Mouse (Mus musculus): ENCODE data around the gene Sdhc. TPM values are rescaled to one million over a fixed set of nuclear protein-coding genes. Genes with fewer than 3 reads are reported as not detected.

The Sdhc gene
- polyA plus RNA-seq, 1 experiment from 2014 or later, result 258 TPM

GRCm38 (mm10) chr1:171110659-171111019, 39.8 kb downstream of the Sdhc start:
- Histone ChIP-seq H3K36me3 (no peaks in the 10 kb centered on the region), H3K27ac (peak overlapping the region; percentile 80), H3K4me3 (replicated peaks) (peak overlapping the region; percentile 61), H3K4me1 (peaks cover 4% of the 10 kb centered on the region; the same call in 1 of the 2 replicates), H3K4me2 (peak overlapping the region; percentile 59), H3K9ac (no peak overlapping the region), H3K9me3 (no peaks in the 10 kb centered on the region), H3K27me3 (replicated peaks) (no peaks in the 10 kb centered on the region)
- 13% methylated on average over 15 of the region's 15 CpGs for WGBS
- no peak; the same call in 1 of the 2 replicates for ATAC-seq (ENCODE audit: insufficient read depth, low FRiP score, low read depth)

- no peaks in the 10 kb centered on the region for H3K27me3 ChIP-seq (replicated peaks)
- no peak overlapping the region for H3K9ac ChIP-seq
- 44% methylated on average over 9 of the region's 9 CpGs for WGBS
- no peak overlapping the region for H3K4me2 ChIP-seq
- peaks cover 4% of the 10 kb centered on the region; the same call in 1 of the 2 replicates for H3K4me1 ChIP-seq
- no peak overlapping the region for H3K27ac ChIP-seq
- no peak for ATAC-seq (ENCODE audit: insufficient read depth, low FRiP score, low read depth)
- H3K36me3 ChIP-seq, result no peaks in the 10 kb centered on the region
- H3K9me3 ChIP-seq, result no peaks in the 10 kb centered on the region
- H3K4me3 ChIP-seq (replicated peaks), result no peak overlapping the region
Measured at GRCm38 (mm10) chr1:171109620-171110019, 40.8 kb downstream of the Sdhc start.

GRCm38 (mm10) chr1:171105226-171105625, 45.2 kb downstream of the Sdhc start:
- Histone ChIP-seq H3K4me1 (peaks cover 4% of the 10 kb centered on the region; the same call in 1 of the 2 replicates), H3K9me3 (no peaks in the 10 kb centered on the region), H3K4me3 (replicated peaks) (no peak overlapping the region), H3K9ac (no peak overlapping the region), H3K27ac (no peak overlapping the region), H3K4me2 (no peak overlapping the region), H3K27me3 (replicated peaks) (no peaks in the 10 kb centered on the region), H3K36me3 (no peaks in the 10 kb centered on the region)
- no peak for ATAC-seq (ENCODE audit: insufficient read depth, low FRiP score, low read depth)
- WGBS, result 78% methylated on average over 6 of the region's 6 CpGs

- 0 out of 2 replicates have a peak, but pooled peaks cover 4% of the 10 kb centered on the region for H3K4me1 ChIP-seq
- peak overlapping the region; percentile 66 for H3K4me3 ChIP-seq (replicated peaks)
- H3K9ac ChIP-seq, result no peak overlapping the region
- H3K4me2 ChIP-seq, result peak overlapping the region; percentile 64
- H3K27me3 ChIP-seq (replicated peaks), result no peaks in the 10 kb centered on the region
- H3K36me3 ChIP-seq, result no peaks in the 10 kb centered on the region
- peak; percentile 12; the same call in 1 of the 2 replicates for ATAC-seq (ENCODE audit: insufficient read depth, low FRiP score, low read depth)
- H3K27ac ChIP-seq, result peak overlapping the region; percentile 65
- no peaks in the 10 kb centered on the region for H3K9me3 ChIP-seq
- 11% methylated on average over 10 of the region's 10 CpGs for WGBS
Measured at GRCm38 (mm10) chr1:171103179-171103840, 47.1 kb downstream of the Sdhc start.

- Histone ChIP-seq H3K4me2 (peak overlapping the region; percentile 64), H3K27me3 (replicated peaks) (no peaks in the 10 kb centered on the region), H3K4me1 (0 out of 2 replicates have a peak, but pooled peaks cover 4% of the 10 kb centered on the region), H3K9ac (no peak overlapping the region), H3K27ac (peak overlapping the region; percentile 74), H3K36me3 (no peaks in the 10 kb centered on the region), H3K9me3 (no peaks in the 10 kb centered on the region), H3K4me3 (replicated peaks) (peak overlapping the region; percentile 66)
- WGBS, result under 1% methylated on average over 35 of the region's 35 CpGs
- ATAC-seq (ENCODE audit: insufficient read depth, low FRiP score, low read depth), result peak; percentile 89
Measured at GRCm38 (mm10) chr1:171102547-171103177, 47.7 kb downstream of the Sdhc start.

GRCm38 (mm10) chr1:171101733-171102546, 48.5 kb downstream of the Sdhc start:
- ATAC-seq (ENCODE audit: insufficient read depth, low FRiP score, low read depth), result peak; percentile 74

GRCm38 (mm10) chr1:171101033-171101432, 49.4 kb downstream of the Sdhc start:
- Histone ChIP-seq H3K36me3 (no peaks in the 10 kb centered on the region), H3K27me3 (replicated peaks) (no peaks in the 10 kb centered on the region), H3K4me3 (replicated peaks) (no peak overlapping the region), H3K9ac (no peak overlapping the region), H3K27ac (no peak overlapping the region), H3K4me2 (no peak overlapping the region), H3K4me1 (0 out of 2 replicates have a peak, but pooled peaks cover 4% of the 10 kb centered on the region), H3K9me3 (no peaks in the 10 kb centered on the region)
- no peak for ATAC-seq (ENCODE audit: insufficient read depth, low FRiP score, low read depth)
- WGBS, result 37% methylated on average over 2 of the region's 2 CpGs

More at GRCm38 (mm10) chr1:171101733-171102546, 48.5 kb downstream of the Sdhc start:
- Histone ChIP-seq H3K4me3 (replicated peaks) (peak overlapping the region; percentile 66), H3K9ac (peak overlapping the region; percentile 12; the same call in 1 of the 2 replicates), H3K27me3 (replicated peaks) (no peaks in the 10 kb centered on the region), H3K4me2 (peak overlapping the region; percentile 64), H3K9me3 (no peaks in the 10 kb centered on the region), H3K27ac (peak overlapping the region; percentile 74), H3K36me3 (no peaks in the 10 kb centered on the region), H3K4me1 (0 out of 2 replicates have a peak, but pooled peaks cover 4% of the 10 kb centered on the region)
- WGBS, result under 1% methylated on average over 40 of the region's 40 CpGs

GRCm38 (mm10) chr1:171097612-171098011, 52.8 kb downstream of the Sdhc start:
- Histone ChIP-seq H3K36me3 (no peaks in the 10 kb centered on the region), H3K27ac (no peak overlapping the region), H3K4me3 (replicated peaks) (no peak overlapping the region), H3K4me1 (0 out of 2 replicates have a peak, but pooled peaks cover 3% of the 10 kb centered on the region), H3K9ac (no peak overlapping the region), H3K4me2 (no peak overlapping the region), H3K27me3 (replicated peaks) (no peaks in the 10 kb centered on the region), H3K9me3 (no peaks in the 10 kb centered on the region)
- no peak for ATAC-seq (ENCODE audit: insufficient read depth, low FRiP score, low read depth)
- WGBS, result 35% methylated on average over 2 of the region's 2 CpGs

GRCm38 (mm10) chr1:171097136-171097535, 53.3 kb downstream of the Sdhc start:
- Histone ChIP-seq H3K4me2 (no peak overlapping the region), H3K36me3 (no peaks in the 10 kb centered on the region), H3K27me3 (replicated peaks) (no peaks in the 10 kb centered on the region), H3K4me3 (replicated peaks) (no peak overlapping the region), H3K9ac (no peak overlapping the region), H3K9me3 (no peaks in the 10 kb centered on the region), H3K27ac (no peak overlapping the region), H3K4me1 (0 out of 2 replicates have a peak, but pooled peaks cover 3% of the 10 kb centered on the region)
- ATAC-seq (ENCODE audit: insufficient read depth, low FRiP score, low read depth), result no peak

GRCm38 (mm10) chr1:171096110-171096964, 54.1 kb downstream of the Sdhc start:
- Histone ChIP-seq H3K36me3 (no peaks in the 10 kb centered on the region), H3K27ac (peak overlapping the region; percentile 44; the same call in 1 of the 2 replicates), H3K4me3 (replicated peaks) (0 out of 2 replicates have a peak overlapping the region, but pooled peaks have one; percentile 2), H3K4me2 (peak overlapping the region; percentile 42), H3K27me3 (replicated peaks) (no peaks in the 10 kb centered on the region), H3K9me3 (no peaks in the 10 kb centered on the region), H3K4me1 (0 out of 2 replicates have a peak, but pooled peaks cover 3% of the 10 kb centered on the region), H3K9ac (no peak overlapping the region)
- peak; percentile 57 for ATAC-seq (ENCODE audit: insufficient read depth, low FRiP score, low read depth)
- 16% methylated on average over 10 of the region's 10 CpGs for WGBS

GRCm38 (mm10) chr1:171094424-171094823, 56.0 kb downstream of the Sdhc start:
- Histone ChIP-seq H3K27me3 (replicated peaks) (no peaks in the 10 kb centered on the region), H3K4me1 (0 out of 2 replicates have a peak, but pooled peaks cover 3% of the 10 kb centered on the region), H3K9me3 (no peaks in the 10 kb centered on the region), H3K36me3 (no peaks in the 10 kb centered on the region), H3K9ac (no peak overlapping the region), H3K4me3 (replicated peaks) (no peak overlapping the region), H3K27ac (no peak overlapping the region), H3K4me2 (no peak overlapping the region)
- no peak for ATAC-seq (ENCODE audit: insufficient read depth, low FRiP score, low read depth)
- WGBS, result 57% methylated on average over 4 of the region's 4 CpGs
